Mouse (Mus musculus) liver, adult (tissue): ENCODE results near the gene Slc29a1.

ENCODE experiments used
- GATA4 ChIP-seq: IDR thresholded peaks from 2 replicates; pipeline ENCODE4 v1.6.1; 2014; ENCODE audit warnings: mild to moderate bottlenecking, low read length; ENCODE audit not compliant: insufficient replicate concordance

Slc29a1 gene

DNA sequence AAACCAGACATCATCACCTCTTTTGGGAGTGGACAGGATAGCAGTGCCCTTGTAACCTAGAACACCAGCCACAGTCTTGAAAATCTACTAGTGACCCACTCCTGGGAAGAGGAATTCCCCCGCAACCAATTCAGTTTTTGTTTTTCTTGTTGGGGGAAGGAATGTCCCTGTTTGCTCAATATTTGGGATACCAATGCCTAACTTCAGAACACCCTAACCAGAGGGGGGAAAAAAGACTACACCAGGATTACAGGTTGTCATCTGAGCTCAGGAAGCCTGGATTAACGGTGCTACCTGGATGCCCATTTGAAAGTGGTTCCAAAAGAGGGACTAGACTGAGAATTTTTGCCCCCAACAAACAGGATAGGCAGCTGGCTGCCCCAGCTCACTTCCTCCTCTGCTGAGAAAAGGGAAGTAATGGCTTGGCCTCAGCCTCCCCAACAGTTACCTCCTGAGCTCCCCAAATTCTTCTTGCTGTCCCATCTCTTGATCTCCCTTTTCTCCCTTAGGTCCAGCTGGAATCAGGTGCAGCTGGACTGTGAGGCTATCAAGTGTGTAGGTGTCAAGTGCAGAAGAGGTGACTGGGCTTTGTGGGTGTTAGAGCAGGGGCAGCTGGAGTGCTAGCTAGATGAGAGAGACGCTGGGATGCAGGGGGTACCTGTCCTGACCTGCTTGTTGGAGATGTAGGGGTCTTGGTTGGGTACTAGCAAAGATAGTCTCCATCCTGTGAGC, 42.7 kb downstream of the Slc29a1 start:
- no peak for TF ChIP-seq GATA4

DNA sequence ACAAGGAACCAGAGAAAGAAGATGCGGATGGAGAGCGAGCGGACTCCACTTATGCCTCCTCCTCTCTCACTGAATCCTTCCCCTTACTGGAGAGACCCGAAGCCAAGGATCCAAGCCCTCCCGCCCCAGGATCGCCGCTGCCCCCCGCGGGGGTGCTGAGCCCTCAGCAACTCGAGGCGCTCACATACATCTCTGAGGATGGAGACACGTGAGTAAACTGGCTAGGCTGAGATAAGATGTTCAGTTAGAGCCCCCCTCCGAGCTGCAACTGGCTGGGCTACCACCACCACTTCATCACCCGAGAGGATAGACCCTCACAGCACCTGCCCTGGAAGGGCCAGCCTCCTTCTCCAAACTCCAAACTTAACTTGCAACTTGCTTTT, 43.3 kb downstream of the Slc29a1 start:
- TF ChIP-seq GATA4 = no peak

DNA sequence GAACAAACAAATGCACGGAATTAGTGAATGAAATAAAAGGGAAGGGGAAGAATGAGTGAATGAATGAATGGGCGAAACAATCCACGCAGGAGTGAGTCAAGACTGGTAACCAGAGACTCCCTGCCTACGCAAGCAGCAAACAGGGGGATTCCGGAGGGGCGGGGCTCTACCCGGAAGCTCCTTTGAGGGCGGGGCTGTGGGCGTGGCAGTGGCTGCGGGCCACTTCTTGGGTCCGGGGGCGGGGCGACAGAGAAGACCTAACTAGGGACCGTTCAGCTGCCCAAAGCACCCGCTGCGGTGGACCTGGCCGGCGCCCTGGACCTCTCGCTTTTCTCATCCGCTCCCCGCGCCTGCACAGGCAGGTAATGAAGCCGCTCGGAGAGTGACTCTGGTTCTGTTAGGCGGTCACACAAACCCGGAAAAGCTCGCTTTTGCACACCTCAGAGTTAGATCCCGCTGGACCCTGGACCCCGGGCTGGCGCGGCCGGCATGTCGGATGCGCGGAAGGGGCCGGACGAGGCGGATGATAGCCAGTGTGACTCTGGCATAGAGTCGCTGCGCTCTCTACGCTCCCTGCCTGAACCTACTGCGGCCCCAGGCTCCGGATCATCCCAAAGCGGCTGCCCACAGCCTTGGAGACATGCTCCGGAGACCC, 43.8 kb downstream of the Slc29a1 start, which contains the start of gene Nfkbie:
TSS of gene Nfkbie (plus strand) at position 252 of the 655 bp plus-strand sequence.
- no peak; the same call in 1 of the 2 replicates for TF ChIP-seq GATA4

DNA sequence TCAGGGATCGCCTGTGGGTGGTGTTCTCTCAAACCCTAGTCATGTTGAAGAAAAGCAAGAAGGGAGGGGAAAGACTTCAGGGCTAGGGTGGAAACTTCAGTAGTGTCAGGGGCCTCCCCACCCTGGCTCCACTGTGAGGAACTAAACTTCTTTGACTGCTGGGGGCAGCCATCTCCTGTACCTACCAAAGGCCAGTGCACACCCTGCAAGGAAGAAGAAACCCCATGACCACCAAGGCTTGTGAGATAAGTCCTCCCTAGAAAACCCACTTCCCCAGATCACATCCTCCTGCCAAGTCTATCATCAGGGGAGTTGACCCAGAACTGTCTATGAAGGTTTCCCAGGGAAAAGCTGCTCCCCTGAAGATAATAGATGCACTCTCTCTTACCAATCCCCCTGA, 45.0 kb downstream of the Slc29a1 start:
- TF ChIP-seq GATA4 = no peak

DNA sequence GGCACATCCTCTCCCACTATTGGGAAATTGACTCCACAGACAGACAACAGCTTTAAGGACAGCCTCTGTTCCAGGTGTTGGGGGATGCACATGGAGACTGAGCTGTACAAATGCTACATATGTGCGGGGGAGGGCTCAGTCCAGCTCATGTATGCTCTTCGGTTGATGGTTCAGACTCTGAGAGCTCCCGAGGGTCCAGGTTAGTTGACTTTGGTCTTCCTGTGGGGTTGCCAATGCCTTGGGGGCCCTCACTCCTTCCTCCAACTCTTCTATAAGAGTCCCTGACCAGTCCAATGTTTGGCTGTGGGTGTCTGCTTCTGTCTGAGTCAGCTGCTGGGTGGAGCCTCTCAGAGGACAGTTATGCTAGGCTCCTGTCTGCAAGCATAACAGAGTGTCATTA, 46.3 kb downstream of the Slc29a1 start:
- TF ChIP-seq GATA4 = no peak

DNA sequence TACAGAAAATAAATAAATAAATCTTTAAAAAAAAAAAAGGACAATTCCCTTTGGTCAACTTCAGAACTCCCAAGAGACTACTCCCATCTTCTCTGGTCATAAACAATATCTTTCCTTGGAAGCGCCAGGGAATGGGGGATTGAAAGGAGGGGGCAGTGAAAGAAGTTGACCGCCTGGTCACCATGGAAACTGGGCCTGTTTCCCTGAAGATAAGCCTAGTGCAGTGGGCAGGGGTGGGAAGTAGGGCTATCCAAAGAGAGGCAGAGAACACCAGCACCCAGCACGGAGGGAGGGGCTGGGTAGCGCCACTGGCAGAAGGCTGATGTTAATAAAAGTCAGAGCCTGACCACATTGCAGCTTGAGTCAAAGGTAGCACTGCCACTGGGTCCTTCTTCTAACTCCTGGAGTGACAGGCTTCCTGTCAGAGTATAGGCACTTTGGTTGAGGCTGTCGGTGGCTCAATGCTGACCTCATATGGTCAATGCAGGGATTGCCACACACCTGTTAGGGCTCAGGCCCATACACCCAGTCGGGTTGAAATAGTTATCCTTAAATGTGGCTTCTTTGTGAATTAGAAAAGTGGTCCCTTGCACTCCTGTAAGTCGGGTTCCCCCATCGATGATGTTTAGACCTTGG, 47.5 kb downstream of the Slc29a1 start:
- TF ChIP-seq GATA4 = no peak

DNA sequence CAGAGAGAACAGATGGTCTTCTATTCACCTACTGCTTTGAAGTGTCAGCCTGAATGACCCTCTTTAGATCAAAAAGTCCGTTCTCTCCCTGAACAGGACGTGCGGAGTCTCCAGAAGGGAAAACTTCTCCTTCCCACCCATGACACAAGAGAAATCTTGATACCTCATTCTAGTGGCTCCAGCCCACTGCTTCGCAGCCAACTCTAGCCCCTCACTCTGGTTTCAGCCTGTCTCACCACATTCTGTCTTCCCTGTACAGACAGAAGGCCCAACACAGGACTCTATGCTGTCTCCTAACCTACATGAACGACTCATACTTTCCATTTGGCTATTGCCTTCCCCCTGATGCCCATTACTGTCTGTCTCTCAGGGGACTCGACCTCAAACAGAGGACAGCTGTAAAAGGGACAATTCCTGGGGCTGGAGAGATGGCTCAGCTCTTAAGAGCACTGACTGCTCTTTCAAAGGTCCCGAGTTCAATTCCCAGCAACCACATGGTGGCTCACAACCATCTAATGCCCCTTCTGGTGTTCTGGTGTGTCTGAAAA, 48.1 kb downstream of the Slc29a1 start:
- no peak for TF ChIP-seq GATA4

DNA sequence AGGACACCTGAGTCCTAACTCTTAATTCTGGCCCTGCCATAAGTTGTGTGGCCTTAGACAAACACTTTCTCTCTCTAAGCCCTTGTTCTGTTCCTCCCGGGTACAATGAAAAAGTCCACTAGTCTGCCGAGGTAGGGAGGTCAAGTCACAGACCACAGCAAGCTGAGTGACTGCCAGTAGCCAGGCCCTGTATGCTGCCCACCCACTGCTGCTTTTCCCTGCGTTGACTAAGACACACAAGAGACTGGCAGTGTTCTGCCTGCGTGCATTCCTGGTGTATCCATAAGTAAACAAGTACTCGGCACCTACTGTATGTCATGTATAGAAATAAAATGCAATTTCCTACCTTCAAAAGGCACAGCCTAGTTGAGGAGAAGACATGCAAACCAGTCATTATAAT, 49.2 kb downstream of the Slc29a1 start:
- no peak for TF ChIP-seq GATA4

DNA sequence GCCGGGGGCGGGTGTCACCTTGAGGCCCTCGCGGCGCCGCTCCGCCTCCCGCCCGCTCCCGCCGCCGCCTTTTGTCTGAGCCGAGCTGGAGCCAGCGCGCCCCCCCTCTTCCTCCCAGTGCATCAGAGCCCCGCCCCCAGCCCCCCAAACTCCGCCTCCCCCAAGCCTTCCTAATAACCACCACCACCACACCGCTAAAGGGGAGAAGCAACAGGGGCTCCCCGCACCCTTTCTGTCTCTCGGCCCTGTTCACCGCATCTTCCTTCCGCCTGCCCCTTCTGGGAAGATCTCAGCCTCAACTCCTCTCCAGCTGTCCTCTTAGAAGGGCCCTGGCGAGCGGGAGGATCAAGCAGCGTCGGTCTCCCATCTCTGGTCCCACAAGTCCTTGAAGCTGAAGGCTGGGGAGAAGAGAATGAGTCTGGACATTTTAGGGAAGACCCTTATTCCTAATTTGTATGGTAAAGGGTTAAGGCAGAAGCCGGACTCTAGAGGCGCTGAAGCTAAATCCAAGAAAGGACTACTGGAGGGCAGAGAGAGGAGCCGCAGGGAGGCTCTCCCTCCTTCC, 49.7 kb downstream of the Slc29a1 start, which contains the start of gene Tmem151b:
TSS of gene Tmem151b (minus strand) at position 61 of the 565 bp plus-strand sequence.
- TF ChIP-seq GATA4 = no peak

DNA sequence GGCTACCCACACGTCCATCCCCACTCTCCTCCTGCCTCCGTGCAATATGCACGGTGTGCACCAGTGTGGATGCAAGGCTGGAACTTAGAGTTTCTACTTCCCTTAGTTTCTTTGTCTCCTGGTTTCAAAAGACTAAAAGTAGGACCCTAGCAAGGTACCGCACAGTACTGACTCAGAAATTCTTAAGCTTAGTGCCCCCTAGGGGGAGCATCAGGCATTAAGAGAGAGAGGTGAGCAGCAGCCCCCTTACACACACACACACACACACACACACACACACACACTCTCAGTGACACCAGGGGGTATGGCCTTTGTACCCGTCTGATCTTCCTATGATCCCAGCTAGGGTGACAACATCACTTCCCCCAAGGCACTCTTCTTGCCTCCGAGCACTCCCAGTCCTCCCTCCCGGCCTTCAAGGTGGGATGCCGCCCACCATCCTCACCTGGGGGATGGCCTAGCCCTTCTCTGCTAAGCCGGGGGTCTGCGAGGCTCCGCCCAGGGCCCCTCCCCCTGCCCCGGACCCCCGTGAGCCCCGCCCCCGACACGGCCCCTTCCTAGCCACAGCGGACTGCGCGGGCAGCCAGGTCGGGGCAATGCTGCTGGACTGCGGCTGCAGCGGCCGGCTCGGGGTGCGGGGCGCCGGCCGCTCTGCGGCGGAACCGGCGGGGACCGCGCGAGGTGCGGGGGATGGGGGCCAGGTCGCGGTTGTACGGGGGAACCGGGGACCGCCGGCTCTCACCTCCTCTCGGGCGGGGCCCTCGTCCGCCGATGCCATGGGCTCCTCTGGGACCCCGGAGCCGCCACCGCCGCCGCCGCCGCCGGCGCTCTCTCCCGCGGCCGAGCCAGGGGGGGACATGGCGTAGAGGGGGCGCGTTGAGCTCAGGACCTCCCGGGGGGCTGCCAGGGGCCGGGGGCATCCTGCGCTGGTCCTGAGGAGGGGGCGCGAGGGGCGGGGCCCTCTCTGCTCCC, 50.6 kb downstream of the Slc29a1 start:
- TF ChIP-seq GATA4 = no peak

DNA sequence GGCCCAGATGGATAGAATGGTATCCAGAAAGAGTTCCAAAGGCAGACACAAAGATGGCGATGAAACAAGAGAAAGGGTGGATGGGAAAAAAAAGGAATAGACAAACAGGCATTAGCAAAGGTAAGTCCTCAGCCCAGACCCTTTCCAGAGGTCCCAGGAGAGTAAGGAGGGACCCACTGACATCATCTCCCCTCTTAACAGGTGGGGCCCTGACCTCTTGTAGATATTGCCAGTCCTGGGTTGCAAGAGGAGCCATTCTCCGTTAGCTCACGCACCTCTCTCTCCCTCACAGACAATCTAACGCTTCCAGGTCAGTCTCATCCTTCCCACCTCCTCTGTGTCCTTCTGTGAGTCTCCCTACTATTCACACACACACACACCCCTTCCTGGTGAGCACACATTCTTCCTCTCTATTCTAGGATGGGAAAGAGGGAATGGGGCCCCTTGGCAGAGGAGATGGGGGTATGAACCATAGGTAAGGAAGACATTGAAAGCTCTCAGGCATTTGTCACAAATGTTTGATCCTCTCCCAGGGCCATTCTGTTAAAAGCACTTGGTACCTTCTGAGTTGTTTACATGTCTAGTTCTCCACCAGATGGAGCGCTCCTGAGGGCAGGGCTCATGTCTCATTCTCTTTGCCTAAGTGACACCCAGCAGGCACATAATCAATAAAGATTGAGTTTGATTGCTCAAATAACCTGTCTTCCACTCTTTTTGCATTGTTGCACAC, 51.8 kb downstream of the Slc29a1 start:
- TF ChIP-seq GATA4 = no peak

DNA sequence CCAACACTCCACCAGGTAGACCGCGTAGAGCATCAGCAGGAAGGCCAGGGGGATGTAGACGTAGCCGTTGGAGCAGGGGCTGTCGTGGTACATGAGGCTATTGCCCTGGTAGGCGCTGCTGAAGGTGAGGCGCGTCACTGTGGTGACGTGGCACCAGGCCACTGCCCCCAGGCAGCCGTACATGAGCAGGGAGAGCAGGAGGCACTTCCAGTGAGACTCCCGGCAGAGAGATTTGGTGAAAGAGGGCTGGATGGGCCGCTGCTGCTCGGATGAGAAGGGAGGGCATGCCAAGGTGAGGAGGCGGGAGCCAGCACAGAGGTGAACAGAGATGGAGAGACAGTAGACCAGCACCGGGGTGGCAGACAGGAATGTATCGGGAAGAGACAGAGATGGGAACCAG, 52.5 kb downstream of the Slc29a1 start:
- TF ChIP-seq GATA4 = no peak

DNA sequence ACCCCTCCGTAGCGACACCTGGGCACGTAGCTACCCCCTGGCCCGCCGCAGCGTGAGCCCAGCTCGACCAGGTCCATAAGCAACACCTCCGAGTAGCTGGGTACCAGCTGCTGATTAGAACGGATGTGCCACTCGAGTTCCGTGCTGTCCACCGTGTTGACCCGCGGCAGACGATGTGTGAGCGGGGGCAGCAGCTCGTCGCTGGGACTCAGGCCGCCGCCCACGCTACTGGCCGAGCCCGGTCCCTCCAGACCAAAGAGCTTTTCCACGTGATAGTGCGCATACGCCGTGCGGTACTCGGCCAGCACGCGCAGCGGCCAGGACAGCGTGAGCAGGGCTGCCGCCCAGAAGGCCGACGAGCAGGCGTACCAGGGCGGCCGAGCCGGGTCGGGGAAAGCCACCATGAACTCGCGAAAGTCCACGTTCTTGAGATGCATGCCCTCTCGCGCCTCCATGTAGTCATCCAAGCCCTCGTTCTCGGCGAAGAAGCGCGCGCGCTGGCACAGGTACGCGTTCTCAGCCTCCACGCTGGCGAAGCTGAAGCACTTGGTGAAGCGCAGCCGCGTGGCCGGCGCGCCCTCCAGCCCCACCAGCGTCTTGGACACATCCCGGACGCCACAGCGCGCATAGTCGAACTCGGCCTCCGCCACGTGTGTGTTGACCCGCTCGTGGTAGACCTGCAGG, 54.0 kb downstream of the Slc29a1 start:
- no peak for TF ChIP-seq GATA4
